In the genomic region with DNA sequence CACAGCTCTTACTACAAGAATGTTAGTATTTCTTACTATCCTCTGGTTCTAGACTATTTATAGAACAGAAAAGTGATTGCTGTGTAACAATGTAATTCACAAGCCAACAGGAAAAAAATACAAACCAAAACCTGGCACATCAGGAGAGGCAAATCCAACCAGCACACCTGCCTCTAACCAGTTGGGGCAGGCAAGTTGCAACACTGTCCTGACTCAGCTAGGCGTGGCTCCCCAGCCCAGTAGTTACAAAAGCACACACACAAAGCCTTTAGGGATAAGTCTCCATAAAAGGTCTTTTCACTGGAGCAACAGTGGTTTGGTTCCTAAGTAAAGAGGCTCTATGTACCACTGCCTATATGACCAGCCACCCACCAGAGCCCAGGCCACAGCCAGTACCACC, we compare ENCODE assay signal across 10 mouse cellular contexts. TPM values are rescaled to one million over a fixed set of nuclear protein-coding genes. Genes with fewer than 3 reads are reported as not detected.
DNase-seq lines count a peak whose midpoint lies in the region; ATAC-seq lines count a peak whose summit lies in the region.
"Had no signal": no experiment of that assay in that cellular context is flagged by ENCODE, and none has a peak within 500 bp of the region (broad histone marks: within the 10 kb centered on the region; RNA-seq: fewer than 3 reads in every experiment).

No protein-coding gene starts in this region.

- no peak overlapping the region for H3K4me2 ChIP-seq in kidney, embryonic 16.5 days (replicated peaks; ENCODE audit: low read depth, low read length)
- no peak overlapping the region for H3K4me2 ChIP-seq in liver, embryonic 12.5 days
- H3K4me2 ChIP-seq in stomach, embryonic 16.5 days (ENCODE audit: low read depth, low read length): peak overlapping the region; percentile 19; the same call in 1 of the 2 replicates
- H3K4me2 ChIP-seq: limb, embryonic 13.5 days had no signal

- peaks cover 19% of the 10 kb centered on the region for H3K4me1 ChIP-seq in kidney, embryonic 16.5 days (ENCODE audit: insufficient read depth, low read length)
- peaks cover 81% of the 10 kb centered on the region for H3K4me1 ChIP-seq in liver, embryonic 12.5 days
- H3K4me1 ChIP-seq in stomach, embryonic 16.5 days (ENCODE audit: control insufficient read depth, insufficient read depth, low read length): peaks cover 42% of the 10 kb centered on the region

- 100% methylated on average over 1 of the region's 1 CpGs for WGBS in kidney, embryonic 16.5 days
- 85% methylated on average over 1 of the region's 1 CpGs for WGBS in liver, embryonic 12.5 days (ENCODE audit: insufficient replicate concordance)
- 65% methylated on average over 1 of the region's 1 CpGs for WGBS in stomach, embryonic 16.5 days

- H3K36me3 ChIP-seq in kidney, embryonic 16.5 days (ENCODE audit: insufficient read depth, low read length): no peaks in the 10 kb centered on the region
- H3K36me3 ChIP-seq in liver, embryonic 12.5 days: peaks cover 17% of the 10 kb centered on the region
- no peaks in the 10 kb centered on the region for H3K36me3 ChIP-seq in stomach, embryonic 16.5 days (ENCODE audit: control insufficient read depth, insufficient read depth, low read length)

- 0 out of 2 replicates have a peak overlapping the region, but pooled peaks have one; percentile 30 for H3K27ac ChIP-seq in kidney, embryonic 16.5 days (ENCODE audit: low read length)
- no peak overlapping the region for H3K27ac ChIP-seq in liver, embryonic 12.5 days
- H3K27ac ChIP-seq in stomach, embryonic 16.5 days (ENCODE audit: low read length): peak overlapping the region; percentile 92
- H3K27ac ChIP-seq: limb, embryonic 13.5 days had no signal

- no peak overlapping the region for H3K9ac ChIP-seq in kidney, embryonic 16.5 days (replicated peaks; ENCODE audit: low read length)
- H3K9ac ChIP-seq in liver, embryonic 12.5 days: no peak overlapping the region
- no peak overlapping the region for H3K9ac ChIP-seq in stomach, embryonic 16.5 days (ENCODE audit: low read length)
- H3K9ac ChIP-seq: limb, embryonic 13.5 days had no signal

- H3K9me3 ChIP-seq in kidney, embryonic 16.5 days (ENCODE audit: low read length): no peaks in the 10 kb centered on the region
- no peaks in the 10 kb centered on the region for H3K9me3 ChIP-seq in liver, embryonic 12.5 days (replicated peaks)
- no peaks in the 10 kb centered on the region for H3K9me3 ChIP-seq in stomach, embryonic 16.5 days (replicated peaks; ENCODE audit: control insufficient read depth, low read length)
- H3K9me3 ChIP-seq: limb, embryonic 13.5 days had no signal

- H3K27me3 ChIP-seq in kidney, embryonic 16.5 days (ENCODE audit: insufficient read depth, low read length): no peaks in the 10 kb centered on the region
- no peaks in the 10 kb centered on the region for H3K27me3 ChIP-seq in liver, embryonic 12.5 days (replicated peaks)
- no peaks in the 10 kb centered on the region for H3K27me3 ChIP-seq in stomach, embryonic 16.5 days (ENCODE audit: control insufficient read depth, insufficient read depth, low read length)
- H3K27me3 ChIP-seq: limb, embryonic 13.5 days had no signal

- no peak overlapping the region for H3K4me3 ChIP-seq in kidney, embryonic 16.5 days (ENCODE audit: low read length)
- no peak overlapping the region for H3K4me3 ChIP-seq in liver, embryonic 12.5 days
- no peak overlapping the region for H3K4me3 ChIP-seq in stomach, embryonic 16.5 days (replicated peaks; ENCODE audit: low read length)
- H3K4me3 ChIP-seq: limb, embryonic 13.5 days had no signal

- no peak for ATAC-seq in kidney, embryonic 16.5 days (ENCODE audit: low FRiP score, low TSS enrichment)
- 0 out of 2 replicates have a peak, but pooled peaks have one; percentile 30 for ATAC-seq in liver, embryonic 12.5 days
- ATAC-seq in stomach, embryonic 16.5 days (ENCODE audit: insufficient read depth, low FRiP score): peak; percentile 84
- ATAC-seq: activated CD4-positive, CD25-positive, alpha-beta regulatory T cell, adult 4 months had no signal

- no peak for DNase-seq in kidney, adult 8-10 months
- peak; percentile 68 for DNase-seq in adipocyte (ENCODE audit: low spot score)
- DNase-seq in frontal cortex, postnatal 10 days (ENCODE audit: low spot score in 2 of 2): no peak
- DNase-seq in thymus, postnatal 0 days (ENCODE audit: low spot score): no peak
- DNase-seq: thymus, postnatal 25 days had no signal

RNA-seq across cellular contexts. Expression of a gene that starts 20.8 kb away (rescaled TPM):
- polyA plus RNA-seq in kidney, embryonic 16.5 days (2015; fragmentation: Nextera tagmentation; extraction: Ambion mirVana): 25.6 and 30.4 TPM in 2 replicates
- 43.9 and 44.0 TPM in 2 replicates for polyA plus RNA-seq in liver, embryonic 12.5 days (2016; fragmentation: Nextera tagmentation; extraction: Ambion mirVana)
- polyA plus RNA-seq in stomach, embryonic 16.5 days (2015; fragmentation: Nextera tagmentation; extraction: Ambion mirVana): 23.1 and 24.6 TPM in 2 replicates
- polyA plus RNA-seq in thymus, postnatal 0 days (2015; fragmentation: Nextera tagmentation; extraction: Ambion mirVana): 51.4 and 78.6 TPM in 2 replicates

RNA-seq across cellular contexts. Expression of a gene that starts 41.5 kb away (rescaled TPM):
- 56.6 and 59.1 TPM in 2 replicates for polyA plus RNA-seq in kidney, embryonic 16.5 days (2015; fragmentation: Nextera tagmentation; extraction: Ambion mirVana)
- 40.0 TPM in 2 replicates for polyA plus RNA-seq in liver, embryonic 12.5 days (2016; fragmentation: Nextera tagmentation; extraction: Ambion mirVana)
- 43.0 and 44.8 TPM in 2 replicates for polyA plus RNA-seq in stomach, embryonic 16.5 days (2015; fragmentation: Nextera tagmentation; extraction: Ambion mirVana)
- 48.2 and 49.5 TPM in 2 replicates for polyA plus RNA-seq in thymus, postnatal 0 days (2015; fragmentation: Nextera tagmentation; extraction: Ambion mirVana)
